Mouse (Mus musculus): Measurements from ENCODE around the gene Zranb2. TPM values are rescaled to one million over a fixed set of nuclear protein-coding genes. Genes with fewer than 3 reads are reported as not detected.

Gene Zranb2
- polyA plus RNA-seq, 1 experiment from 2014 or later = 96.4 TPM

DNA sequence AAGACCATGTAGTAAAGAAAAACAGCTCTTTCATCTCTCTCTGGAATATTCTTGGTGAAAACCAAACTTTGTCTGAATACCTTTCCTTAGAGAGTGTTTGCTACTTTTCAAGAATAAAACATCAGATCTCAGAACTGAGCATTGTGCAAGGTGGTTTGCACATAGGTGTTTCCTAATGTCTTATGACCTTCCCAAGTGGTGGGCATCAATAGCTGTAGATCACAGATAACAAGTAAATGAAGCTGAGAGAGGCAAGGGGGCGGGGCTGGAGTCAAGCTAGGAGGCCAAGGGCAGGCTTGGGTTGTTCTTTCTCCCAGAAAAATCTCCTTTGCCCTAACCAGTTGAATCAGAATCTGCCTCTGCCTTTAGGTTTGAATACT is 42.4 kb downstream of the Zranb2 start:
- H3K27ac ChIP-seq (ENCODE audit: low read depth, low read length) = no peak overlapping the region
- ATAC-seq = no peak
- no peaks in the 10 kb centered on the region for H3K9me3 ChIP-seq (ENCODE audit: control insufficient read depth, low read length)
- no peak overlapping the region for H3K4me2 ChIP-seq (ENCODE audit: low read length)
- no peaks in the 10 kb centered on the region for H3K27me3 ChIP-seq (replicated peaks; ENCODE audit: control insufficient read depth, insufficient read depth, low read length)
- WGBS = 85% methylated on average over 1 of the region's 1 CpGs
- no peaks in the 10 kb centered on the region for H3K4me1 ChIP-seq (ENCODE audit: control insufficient read depth, insufficient read depth, low read depth, low read length)
- H3K9ac ChIP-seq (ENCODE audit: low read depth, low read length) = no peak overlapping the region
- H3K4me3 ChIP-seq (ENCODE audit: low read length) = no peak overlapping the region
- H3K36me3 ChIP-seq (ENCODE audit: control insufficient read depth, insufficient read depth, low read length) = no peaks in the 10 kb centered on the region

DNA sequence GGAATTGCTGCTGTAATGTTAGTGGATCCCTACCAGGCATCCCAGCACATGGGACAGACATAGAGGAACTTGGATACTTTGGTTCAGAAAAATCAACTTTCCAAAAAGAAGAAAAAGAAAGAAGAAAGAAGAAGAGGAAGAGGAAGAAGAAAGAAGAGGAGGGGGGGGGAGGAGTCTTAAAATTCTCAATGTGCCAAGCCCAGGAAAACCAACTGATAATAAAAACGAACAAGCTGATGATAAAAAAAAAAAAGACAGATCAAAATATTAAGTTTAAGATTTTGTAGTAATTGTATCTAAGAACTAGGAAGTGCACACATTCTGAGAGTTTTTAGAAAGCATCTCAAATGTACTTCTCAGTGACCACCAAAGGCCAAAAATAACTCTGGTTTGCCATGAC is 42.9 kb downstream of the Zranb2 start:
- H3K4me1 ChIP-seq (ENCODE audit: control insufficient read depth, insufficient read depth, low read depth, low read length) = no peaks in the 10 kb centered on the region
- H3K36me3 ChIP-seq (ENCODE audit: control insufficient read depth, insufficient read depth, low read length) = no peaks in the 10 kb centered on the region
- no peak overlapping the region for H3K9ac ChIP-seq (ENCODE audit: low read depth, low read length)
- no peak overlapping the region for H3K4me3 ChIP-seq (ENCODE audit: low read length)
- no peak for ATAC-seq
- H3K27ac ChIP-seq (ENCODE audit: low read depth, low read length) = no peak overlapping the region
- no peak overlapping the region for H3K4me2 ChIP-seq (ENCODE audit: low read length)
- 77% methylated on average over 1 of the region's 1 CpGs for WGBS
- H3K9me3 ChIP-seq (ENCODE audit: control insufficient read depth, low read length) = no peaks in the 10 kb centered on the region
- H3K27me3 ChIP-seq (replicated peaks; ENCODE audit: control insufficient read depth, insufficient read depth, low read length) = no peaks in the 10 kb centered on the region

DNA sequence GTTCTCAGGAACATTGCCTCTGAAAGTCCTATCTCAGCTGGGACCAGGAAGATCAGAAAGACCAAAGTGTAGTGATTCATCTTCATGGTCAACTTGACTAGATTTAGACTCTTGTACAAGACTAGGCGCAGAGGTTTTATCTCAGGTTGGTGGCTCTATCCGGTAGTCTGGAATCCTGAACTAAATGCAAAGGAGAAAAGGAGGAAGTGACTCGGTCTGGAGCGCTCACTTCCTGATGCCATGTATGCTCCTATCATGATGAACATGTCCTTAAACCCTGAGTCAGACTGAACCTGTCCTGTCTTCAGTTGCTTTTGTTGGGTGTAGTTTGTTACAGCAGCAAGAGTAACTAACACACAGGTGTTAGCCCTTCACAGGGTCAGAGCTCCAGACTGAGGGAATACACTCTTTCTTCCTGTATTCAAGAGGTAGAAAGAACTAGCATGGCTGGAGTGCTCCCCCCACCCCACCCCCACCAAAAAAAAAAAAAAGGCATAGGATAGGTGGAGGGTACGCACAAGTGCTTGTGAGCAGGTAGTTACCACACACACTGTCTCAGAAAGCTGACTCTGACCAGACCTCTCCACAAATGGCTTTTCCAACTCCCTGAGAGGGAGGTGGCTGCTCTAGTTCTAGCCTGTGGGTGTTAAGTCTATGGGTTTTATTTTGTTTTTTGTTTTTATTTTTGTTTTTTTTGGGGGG is 44.7 kb downstream of the Zranb2 start:
- Histone ChIP-seq H3K27ac (ENCODE audit: low read depth, low read length) (no peak overlapping the region), H3K9me3 (ENCODE audit: control insufficient read depth, low read length) (no peaks in the 10 kb centered on the region), H3K36me3 (ENCODE audit: control insufficient read depth, insufficient read depth, low read length) (no peaks in the 10 kb centered on the region), H3K4me1 (ENCODE audit: control insufficient read depth, insufficient read depth, low read depth, low read length) (no peaks in the 10 kb centered on the region), H3K4me3 (ENCODE audit: low read length) (no peak overlapping the region), H3K27me3 (replicated peaks; ENCODE audit: control insufficient read depth, insufficient read depth, low read length) (no peaks in the 10 kb centered on the region), H3K9ac (ENCODE audit: low read depth, low read length) (no peak overlapping the region), H3K4me2 (ENCODE audit: low read length) (no peak overlapping the region)
- no peak for ATAC-seq
- WGBS = 87% methylated on average over 5 of the region's 5 CpGs

DNA sequence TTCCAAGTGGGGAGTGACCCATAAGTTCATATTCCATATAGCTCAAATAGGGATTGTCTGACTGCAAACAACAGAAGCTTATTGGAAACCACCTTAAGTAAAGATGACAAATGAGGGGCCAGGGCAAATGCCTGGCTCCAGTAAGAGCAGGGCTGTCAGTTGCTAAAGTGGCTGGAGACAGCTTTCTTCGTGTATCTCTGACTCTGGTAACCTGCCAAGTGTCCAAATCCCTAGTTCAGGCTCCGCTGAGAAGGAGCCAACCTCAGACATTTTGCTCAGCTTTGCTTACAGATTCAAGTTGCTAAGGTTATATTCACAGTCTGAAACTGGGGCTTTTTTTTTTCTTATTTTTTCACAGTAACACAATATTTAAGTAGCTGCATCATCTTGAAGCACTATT is 45.4 kb downstream of the Zranb2 start:
- no peak for ATAC-seq
- 68% methylated on average over 2 of the region's 2 CpGs for WGBS
- Histone ChIP-seq H3K4me2 (ENCODE audit: low read length) (no peak overlapping the region), H3K9ac (ENCODE audit: low read depth, low read length) (no peak overlapping the region), H3K27me3 (replicated peaks; ENCODE audit: control insufficient read depth, insufficient read depth, low read length) (no peaks in the 10 kb centered on the region), H3K4me1 (ENCODE audit: control insufficient read depth, insufficient read depth, low read depth, low read length) (no peaks in the 10 kb centered on the region), H3K9me3 (ENCODE audit: control insufficient read depth, low read length) (no peaks in the 10 kb centered on the region), H3K27ac (ENCODE audit: low read depth, low read length) (no peak overlapping the region), H3K4me3 (ENCODE audit: low read length) (no peak overlapping the region), H3K36me3 (ENCODE audit: control insufficient read depth, insufficient read depth, low read length) (no peaks in the 10 kb centered on the region)

DNA sequence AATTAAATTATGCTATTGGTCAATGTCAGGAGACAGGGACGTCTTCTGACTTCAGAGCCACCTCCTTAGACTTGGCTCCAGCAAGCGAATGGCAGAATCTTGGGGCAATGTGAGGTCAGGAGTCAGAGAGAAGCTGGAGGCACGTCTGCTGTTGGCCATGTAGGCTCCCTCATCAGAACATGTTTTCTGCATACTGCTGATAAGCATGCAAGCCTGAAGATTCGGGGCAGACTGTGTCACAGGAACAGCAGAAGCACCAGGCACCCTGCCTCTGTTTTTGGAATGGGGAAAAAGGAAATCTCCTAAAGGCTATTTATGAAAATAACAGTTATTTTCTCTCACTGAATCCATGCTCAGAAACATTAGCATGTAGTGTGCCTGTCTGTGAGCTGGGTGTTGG is 46.3 kb downstream of the Zranb2 start:
- H3K4me1 ChIP-seq (ENCODE audit: control insufficient read depth, insufficient read depth, low read depth, low read length) = no peaks in the 10 kb centered on the region
- H3K9ac ChIP-seq (ENCODE audit: low read depth, low read length) = no peak overlapping the region
- no peak overlapping the region for H3K27ac ChIP-seq (ENCODE audit: low read depth, low read length)
- H3K9me3 ChIP-seq (ENCODE audit: control insufficient read depth, low read length) = no peaks in the 10 kb centered on the region
- 76% methylated on average over 4 of the region's 4 CpGs for WGBS
- no peaks in the 10 kb centered on the region for H3K27me3 ChIP-seq (replicated peaks; ENCODE audit: control insufficient read depth, insufficient read depth, low read length)
- H3K36me3 ChIP-seq (ENCODE audit: control insufficient read depth, insufficient read depth, low read length) = no peaks in the 10 kb centered on the region
- ATAC-seq = no peak
- H3K4me3 ChIP-seq (ENCODE audit: low read length) = no peak overlapping the region
- no peak overlapping the region for H3K4me2 ChIP-seq (ENCODE audit: low read length)

DNA sequence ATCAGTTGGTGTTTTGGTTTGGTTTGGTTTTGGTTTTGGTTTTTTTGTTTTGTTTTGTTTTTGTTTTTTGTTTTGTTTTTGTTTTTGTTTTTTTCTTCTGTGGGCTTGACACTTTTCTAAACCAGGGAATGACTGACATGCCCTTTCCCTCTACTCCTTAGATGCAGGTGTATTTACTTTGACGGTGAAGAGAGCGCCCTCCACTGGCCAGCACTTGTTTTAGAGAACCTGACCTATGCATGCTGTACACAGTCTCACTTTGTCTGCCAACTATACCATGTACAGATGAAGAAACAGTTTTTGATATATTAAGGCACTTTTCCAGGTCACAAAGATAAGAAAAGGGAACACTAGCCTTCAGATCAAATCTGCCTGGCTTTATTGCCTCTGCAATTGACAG is 47.8 kb downstream of the Zranb2 start:
- no peak overlapping the region for H3K4me3 ChIP-seq (ENCODE audit: low read length)
- no peak for ATAC-seq
- H3K27ac ChIP-seq (ENCODE audit: low read depth, low read length) = no peak overlapping the region

DNA sequence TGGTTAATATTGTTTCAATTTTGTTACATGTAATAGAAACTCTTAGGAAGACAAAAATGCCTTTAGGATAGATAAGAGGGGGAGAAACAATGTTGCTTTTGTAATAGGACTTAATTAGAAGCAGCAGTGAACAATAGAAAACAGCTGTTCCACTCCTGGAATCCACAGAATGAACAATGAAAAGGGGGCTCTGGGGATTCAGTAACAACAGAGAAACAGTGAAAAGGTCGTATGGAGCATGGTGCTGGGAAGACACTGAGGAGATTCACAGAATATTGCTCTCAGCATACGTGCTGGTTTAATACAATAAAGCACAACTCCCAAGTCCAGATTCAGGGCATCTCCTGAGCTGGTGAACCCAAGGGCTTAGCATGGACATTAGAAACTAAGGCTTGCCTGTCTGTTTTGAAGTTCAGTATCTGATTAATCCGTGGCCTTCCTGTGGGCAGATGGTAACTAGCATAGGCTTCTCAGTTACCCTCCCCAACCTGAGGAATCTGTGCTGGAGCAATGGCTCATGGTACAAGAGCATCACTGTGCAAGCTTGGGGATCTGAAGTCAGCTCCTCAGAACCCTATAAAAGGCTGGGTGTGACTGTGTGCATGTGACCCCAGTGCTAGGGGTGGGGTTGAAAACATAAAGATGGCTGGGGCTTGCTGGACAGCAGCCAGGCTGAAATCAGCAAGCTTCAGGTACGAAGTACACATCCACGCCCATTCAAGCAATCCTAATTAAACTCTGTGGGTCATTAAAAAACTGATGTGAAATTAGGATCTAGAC is 48.9 kb downstream of the Zranb2 start:
- Histone ChIP-seq H3K9me3 (ENCODE audit: control insufficient read depth, low read length) (no peaks in the 10 kb centered on the region), H3K4me3 (ENCODE audit: low read length) (no peak overlapping the region), H3K36me3 (ENCODE audit: control insufficient read depth, insufficient read depth, low read length) (no peaks in the 10 kb centered on the region), H3K27me3 (replicated peaks; ENCODE audit: control insufficient read depth, insufficient read depth, low read length) (no peaks in the 10 kb centered on the region), H3K27ac (ENCODE audit: low read depth, low read length) (no peak overlapping the region), H3K4me1 (ENCODE audit: control insufficient read depth, insufficient read depth, low read depth, low read length) (no peaks in the 10 kb centered on the region), H3K4me2 (ENCODE audit: low read length) (no peak overlapping the region), H3K9ac (ENCODE audit: low read depth, low read length) (no peak overlapping the region)
- WGBS = 36% methylated on average over 5 of the region's 5 CpGs
- ATAC-seq = no peak; the same call in 1 of the 2 replicates

More for the DNA sequence above, 47.8 kb downstream of the Zranb2 start:
- Histone ChIP-seq H3K27me3 (replicated peaks; ENCODE audit: control insufficient read depth, insufficient read depth, low read length) (no peaks in the 10 kb centered on the region), H3K4me1 (ENCODE audit: control insufficient read depth, insufficient read depth, low read depth, low read length) (no peaks in the 10 kb centered on the region), H3K4me2 (ENCODE audit: low read length) (no peak overlapping the region), H3K9ac (ENCODE audit: low read depth, low read length) (no peak overlapping the region), H3K36me3 (ENCODE audit: control insufficient read depth, insufficient read depth, low read length) (no peaks in the 10 kb centered on the region), H3K9me3 (ENCODE audit: control insufficient read depth, low read length) (no peaks in the 10 kb centered on the region)
- 20% methylated on average over 2 of the region's 2 CpGs for WGBS

DNA sequence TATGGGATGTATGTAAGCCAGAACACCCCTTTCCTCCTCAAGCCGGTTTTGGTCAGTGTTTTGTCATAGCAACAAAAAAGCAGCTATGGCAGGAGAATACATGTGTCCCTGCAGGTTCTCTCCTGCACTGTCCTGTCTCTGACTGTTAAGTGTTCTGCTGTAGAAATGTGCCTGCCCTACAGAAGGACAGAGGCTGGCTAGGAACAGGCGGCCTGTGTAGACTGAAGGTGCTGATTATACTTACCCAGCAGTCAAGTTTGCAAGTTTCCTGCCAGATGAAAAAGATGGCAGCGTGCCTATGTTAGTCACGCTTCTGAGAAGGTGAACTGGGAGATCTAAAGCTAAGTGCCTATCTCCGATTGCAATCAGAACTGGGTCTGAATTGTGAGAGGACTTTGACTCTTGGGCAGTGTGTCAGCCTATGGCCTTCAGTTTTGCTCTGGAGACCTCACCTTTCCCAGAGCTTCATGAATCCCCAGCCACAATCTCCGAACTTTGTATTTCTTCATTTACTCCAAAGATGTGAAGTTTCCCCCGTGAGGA is 63.9 kb downstream of the Zranb2 start:
- Histone ChIP-seq H3K9ac (ENCODE audit: low read depth, low read length) (no peak overlapping the region), H3K4me3 (ENCODE audit: low read length) (no peak overlapping the region), H3K27me3 (replicated peaks; ENCODE audit: control insufficient read depth, insufficient read depth, low read length) (no peaks in the 10 kb centered on the region), H3K4me2 (ENCODE audit: low read length) (no peak overlapping the region), H3K27ac (ENCODE audit: low read depth, low read length) (no peak overlapping the region), H3K9me3 (ENCODE audit: control insufficient read depth, low read length) (no peaks in the 10 kb centered on the region), H3K36me3 (ENCODE audit: control insufficient read depth, insufficient read depth, low read length) (no peaks in the 10 kb centered on the region), H3K4me1 (ENCODE audit: control insufficient read depth, insufficient read depth, low read depth, low read length) (no peaks in the 10 kb centered on the region)
- 75% methylated on average over 7 of the region's 7 CpGs for WGBS
- no peak for ATAC-seq

Measured in hindbrain, embryonic 16.5 days (tissue).